Mouse (Mus musculus): Measurements from ENCODE around the gene Mcidas.

The Mcidas gene

GRCm38 (mm10) chr13:112993531-112994152 lies at the start of gene Mcidas:
TSS of gene Mcidas (plus strand) at chr13:112993845.
- DNase-seq (ENCODE audit: low spot score in 2 of 2), result peak in 1 of 2 experiments; percentile 17

DNA sequence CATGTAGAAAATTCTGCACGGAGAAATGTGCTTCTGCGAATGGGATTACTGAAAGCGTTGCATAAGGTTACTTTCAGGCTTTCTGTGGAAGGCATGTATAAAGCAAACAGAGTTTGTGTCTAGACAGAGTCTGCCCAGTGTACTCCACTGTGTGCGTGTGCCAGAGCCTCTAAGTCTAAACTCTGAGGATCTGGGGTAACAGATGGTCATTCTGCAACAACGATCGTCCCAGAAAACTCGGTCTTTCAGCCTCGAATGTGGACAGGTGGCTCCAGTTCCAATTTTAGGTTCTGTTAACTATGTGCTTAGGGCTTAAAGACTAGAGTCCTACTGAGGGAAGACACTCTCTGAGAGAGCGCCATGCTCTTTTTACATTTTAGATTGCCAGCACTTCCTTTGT lies 48.3 kb upstream of the Mcidas start:
- no peak for DNase-seq (ENCODE audit: low spot score in 2 of 2)

DNA sequence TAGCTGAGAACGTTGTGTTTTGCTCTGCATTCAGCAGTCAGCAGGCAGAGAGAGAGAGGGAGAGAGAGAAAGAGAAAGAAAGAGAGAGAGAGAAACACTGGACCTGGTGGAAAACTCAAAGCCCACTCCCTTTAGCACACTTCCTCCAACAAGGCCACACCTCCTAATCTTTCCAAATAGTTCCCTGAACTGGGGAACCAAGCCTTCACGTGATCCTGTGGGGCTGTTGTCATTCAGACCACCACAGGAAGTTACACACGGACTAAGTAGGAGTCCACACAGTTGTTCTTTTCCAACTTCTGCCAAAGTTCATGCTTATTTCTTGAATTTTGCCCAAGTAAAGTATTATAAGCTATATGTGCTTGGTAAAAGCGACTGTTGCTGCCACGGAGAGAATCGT lies 47.7 kb upstream of the Mcidas start:
- DNase-seq (ENCODE audit: low spot score in 2 of 2), result no peak

GRCm38 (mm10) chr13:112954067-112954466 lies 39.6 kb upstream of the Mcidas start:
- DNase-seq (ENCODE audit: low spot score in 2 of 2), result no peak

DNA sequence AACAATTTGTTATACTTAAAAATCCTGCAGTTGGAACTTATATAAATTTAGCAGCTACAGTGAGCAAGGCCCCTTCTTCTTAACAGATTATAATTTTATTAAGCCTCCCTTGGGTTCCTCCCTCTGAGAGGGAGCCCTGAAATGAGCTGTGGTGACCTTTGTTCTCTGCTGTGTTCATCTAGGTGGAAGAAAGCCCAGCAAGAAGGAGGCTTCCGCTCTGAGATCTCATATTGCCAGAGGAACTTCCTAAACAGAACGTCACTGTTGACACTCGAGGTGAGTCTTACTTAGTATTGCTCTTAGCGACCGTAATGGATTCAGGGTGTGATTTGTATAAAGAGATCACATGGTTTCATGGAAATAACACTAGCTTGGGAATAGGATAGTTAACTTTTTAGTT lies 30.6 kb upstream of the Mcidas start:
- DNase-seq (ENCODE audit: low spot score in 2 of 2), result no peak

GRCm38 (mm10) chr13:112964421-112964820 lies 29.2 kb upstream of the Mcidas start:
- no peak for DNase-seq (ENCODE audit: low spot score in 2 of 2)

- no peak for DNase-seq (ENCODE audit: low spot score in 2 of 2)
These were observed 26.4 kb upstream of the Mcidas start for GRCm38 (mm10) chr13:112967267-112967666.

DNA sequence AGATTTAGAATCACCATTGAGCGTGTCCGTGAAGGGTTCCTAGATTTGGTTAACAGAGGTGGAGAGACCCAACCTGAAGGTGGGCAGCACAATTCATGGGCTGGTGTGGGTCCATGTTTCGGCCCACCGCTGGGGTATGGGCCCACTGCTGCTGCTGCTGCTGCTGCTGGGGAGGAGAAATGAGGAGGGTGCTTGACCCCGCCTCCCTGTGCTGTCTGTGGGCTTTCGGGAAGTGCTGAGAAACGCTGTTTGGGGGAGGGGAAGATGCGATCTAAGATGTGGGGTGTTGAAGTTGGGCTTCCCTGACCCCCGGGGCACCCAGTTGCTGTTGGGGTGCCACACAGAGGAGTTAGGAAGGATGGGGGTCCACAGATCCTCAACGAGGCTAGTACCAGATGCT lies 16.9 kb upstream of the Mcidas start:
- DNase-seq (ENCODE audit: low spot score in 2 of 2), result no peak

GRCm38 (mm10) chr13:112985605-112986450 lies 7.8 kb upstream of the Mcidas start:
- DNase-seq (ENCODE audit: low spot score in 2 of 2), result no peak

- DNase-seq (ENCODE audit: low spot score in 2 of 2), result no peak
These were observed 7.1 kb upstream of the Mcidas start for GRCm38 (mm10) chr13:112986451-112986950.

- DNase-seq (ENCODE audit: low spot score in 2 of 2), result peak; percentile 41 to 79
These were observed 6.1 kb upstream of the Mcidas start, which contains the start of gene Ccno for GRCm38 (mm10) chr13:112987532-112987943. TSS of gene Ccno (plus strand) at chr13:112987802.

DNA sequence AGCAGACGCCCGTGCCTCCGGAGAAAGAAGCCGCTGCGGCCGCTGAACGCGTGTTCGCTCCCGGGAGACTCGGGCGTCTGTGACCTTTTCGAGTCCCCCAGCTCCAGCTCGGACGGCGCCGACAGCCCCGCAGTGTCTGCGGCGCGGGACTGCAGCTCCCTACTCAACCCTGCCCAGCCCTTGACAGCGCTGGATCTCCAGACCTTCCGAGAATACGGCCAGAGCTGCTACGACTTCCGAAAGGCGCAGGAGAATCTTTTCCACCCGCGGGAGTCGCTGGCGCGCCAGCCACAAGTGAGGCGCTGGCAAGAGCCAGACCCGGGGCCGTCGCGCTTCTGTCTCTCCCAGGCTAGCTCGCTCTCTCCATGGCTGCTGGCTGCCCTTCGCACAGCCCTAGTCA lies 5.7 kb upstream of the Mcidas start:
- no peak for DNase-seq (ENCODE audit: low spot score in 2 of 2)

- no peak for DNase-seq (ENCODE audit: low spot score in 2 of 2)
These were observed 4.8 kb upstream of the Mcidas start for GRCm38 (mm10) chr13:112988866-112989265.

GRCm38 (mm10) chr13:112989541-112989940 lies 4.1 kb upstream of the Mcidas start:
- DNase-seq (ENCODE audit: low spot score in 2 of 2), result no peak

DNA sequence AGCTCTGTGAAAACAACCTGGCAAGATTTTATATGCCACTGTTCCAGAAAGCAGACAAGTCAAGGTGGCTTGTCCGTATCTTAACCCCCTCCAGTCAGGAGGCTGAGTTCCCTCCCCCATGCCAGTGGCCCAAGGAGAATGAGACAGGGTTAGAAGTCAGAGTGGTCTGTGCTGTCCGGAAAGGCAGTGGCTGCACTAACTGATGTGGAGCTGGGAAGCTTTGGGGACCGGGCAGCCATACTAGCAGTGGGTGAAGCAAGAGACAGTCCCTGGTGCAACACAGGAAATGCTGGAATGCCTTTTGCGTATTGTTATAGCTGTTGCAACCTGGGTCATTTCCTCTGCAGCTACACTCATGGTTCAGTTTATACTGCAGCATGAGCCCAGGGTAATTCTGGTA lies 3.3 kb upstream of the Mcidas start:
- no peak for DNase-seq (ENCODE audit: low spot score in 2 of 2)

DNA sequence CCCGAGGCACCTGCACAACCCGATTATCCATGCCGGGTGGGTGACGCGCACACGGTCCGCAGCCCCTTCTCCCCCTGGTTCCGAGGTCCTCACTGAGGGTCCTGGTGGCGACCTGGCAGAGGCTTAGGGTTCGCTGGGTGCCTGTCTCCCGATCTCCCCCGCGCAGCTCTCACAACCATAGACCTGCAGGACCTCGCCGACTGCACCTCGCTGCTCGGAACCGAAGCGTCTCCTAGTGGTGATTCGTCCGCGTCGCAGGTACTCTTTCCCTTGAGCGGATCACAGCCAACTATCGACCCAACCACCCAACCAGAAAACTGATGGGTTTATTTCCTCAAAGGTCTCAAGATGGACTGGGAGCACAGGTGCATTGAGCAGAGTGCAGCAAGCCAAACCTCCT lies 546 bp downstream of the Mcidas start:
- peak; percentile 23 to 68 for DNase-seq (ENCODE audit: low spot score in 2 of 2)

DNA sequence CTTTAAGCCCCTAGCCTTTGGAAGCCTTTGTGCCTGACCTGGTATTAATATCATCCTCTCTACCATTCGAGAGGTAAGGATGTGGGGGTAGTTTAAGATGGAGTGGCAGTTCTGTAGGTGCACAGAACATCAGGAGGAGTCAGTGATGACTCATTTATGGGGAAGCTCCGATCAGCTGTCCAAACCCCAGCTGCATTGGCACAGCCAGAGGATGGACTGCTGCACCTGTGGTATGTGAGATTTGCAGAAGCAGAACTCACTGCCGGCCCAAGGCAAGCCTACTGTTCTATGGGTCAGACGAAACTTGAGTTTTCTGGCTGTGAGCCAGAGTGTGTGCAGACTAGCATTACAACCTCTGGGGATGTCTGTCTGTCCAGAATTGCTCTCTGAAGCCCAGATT lies 2.8 kb downstream of the Mcidas start:
- no peak for DNase-seq (ENCODE audit: low spot score in 2 of 2)

DNA sequence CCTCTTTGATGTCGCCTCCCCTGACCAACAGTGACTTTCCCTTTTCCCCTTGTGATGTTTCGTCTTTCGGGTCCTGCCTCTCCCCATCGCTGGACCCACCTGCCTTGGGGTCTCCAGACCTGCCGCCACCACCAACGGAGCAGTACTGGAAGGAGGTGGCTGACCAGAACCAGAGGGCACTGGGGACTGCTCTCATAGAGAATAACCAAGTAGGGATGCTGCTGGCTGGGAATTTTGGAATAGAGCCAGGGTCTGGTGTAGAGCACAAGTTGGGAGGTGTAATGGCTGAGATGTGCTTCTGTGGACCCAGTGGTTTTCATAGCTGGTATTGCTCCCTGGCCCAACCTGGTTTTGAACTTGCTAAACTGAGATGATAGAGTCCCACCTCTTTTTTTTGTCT lies 3.7 kb downstream of the Mcidas start:
- no peak for DNase-seq (ENCODE audit: low spot score in 2 of 2)

DNA sequence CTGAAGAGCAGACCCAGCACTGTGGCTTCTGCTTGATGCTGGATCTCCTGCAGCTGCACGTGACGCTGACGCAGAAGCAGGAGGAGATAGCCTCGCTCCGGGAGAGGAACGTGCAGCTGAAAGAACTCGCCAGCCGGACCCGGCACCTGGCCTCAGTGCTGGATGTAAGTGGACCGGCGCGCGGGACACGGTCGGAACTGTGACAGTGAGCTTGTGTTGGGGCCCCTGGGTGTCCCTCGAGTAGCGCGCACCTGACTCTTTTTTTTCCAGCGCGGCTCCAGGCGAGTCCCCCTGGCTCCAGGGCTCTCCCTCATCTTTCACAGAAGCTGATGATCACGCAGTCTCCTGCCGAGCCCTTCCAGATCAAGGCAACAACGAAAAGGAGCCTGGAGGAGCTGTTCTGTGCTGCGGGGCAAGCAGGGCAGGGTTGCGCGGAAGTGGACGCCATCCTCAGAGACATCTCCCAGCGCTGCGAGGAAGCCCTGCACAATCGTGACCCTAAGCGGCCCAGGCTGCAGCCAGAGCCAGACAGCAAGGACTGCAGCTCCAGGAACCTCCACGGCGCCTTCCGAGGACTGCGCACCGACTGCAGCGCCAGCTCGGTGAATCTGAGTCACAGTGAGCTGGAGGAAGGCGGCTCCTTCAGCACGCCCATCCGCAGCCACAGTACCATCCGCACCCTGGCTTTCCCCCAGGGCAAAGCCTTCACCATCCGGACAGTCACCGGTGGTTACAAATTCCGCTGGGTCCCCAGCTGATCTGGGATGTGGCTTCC lies 5.0 kb downstream of the Mcidas start:
- DNase-seq (ENCODE audit: low spot score in 2 of 2), result no peak

DNA sequence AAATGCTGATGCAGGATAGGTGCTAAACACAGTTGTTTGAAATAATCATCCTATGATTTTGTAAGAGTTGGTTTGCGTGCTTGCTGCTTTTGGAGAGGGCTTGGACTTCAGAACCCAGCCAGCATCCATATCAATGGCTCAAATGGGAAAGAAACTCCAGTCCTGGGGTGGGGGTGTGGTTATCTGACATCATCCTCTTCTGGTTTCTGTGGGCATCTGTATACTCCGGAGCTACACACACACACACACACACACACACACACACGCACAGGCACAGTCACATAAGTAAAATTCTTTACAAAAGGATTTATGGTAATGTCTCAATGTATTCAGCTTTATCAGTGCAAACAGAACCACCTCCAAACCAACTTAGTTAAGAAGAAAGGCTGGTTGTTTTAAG lies 6.4 kb downstream of the Mcidas start:
- no peak for DNase-seq (ENCODE audit: low spot score in 2 of 2)

GRCm38 (mm10) chr13:113000576-113001318 lies 7.1 kb downstream of the Mcidas start:
- no peak for DNase-seq (ENCODE audit: low spot score in 2 of 2)

- DNase-seq (ENCODE audit: low spot score in 2 of 2), result no peak
These were observed 19.0 kb downstream of the Mcidas start for GRCm38 (mm10) chr13:113012683-113013082.
